Mouse (Mus musculus) liver (tissue): Measurements from ENCODE around the gene Ephb1.

ENCODE experiments used
- DNase-seq: peaks from one replicate; pipeline ENCODE4 v3.0.0-alpha.2; 2020; ENCODE audit warnings: mixed read lengths

Gene Ephb1

DNA sequence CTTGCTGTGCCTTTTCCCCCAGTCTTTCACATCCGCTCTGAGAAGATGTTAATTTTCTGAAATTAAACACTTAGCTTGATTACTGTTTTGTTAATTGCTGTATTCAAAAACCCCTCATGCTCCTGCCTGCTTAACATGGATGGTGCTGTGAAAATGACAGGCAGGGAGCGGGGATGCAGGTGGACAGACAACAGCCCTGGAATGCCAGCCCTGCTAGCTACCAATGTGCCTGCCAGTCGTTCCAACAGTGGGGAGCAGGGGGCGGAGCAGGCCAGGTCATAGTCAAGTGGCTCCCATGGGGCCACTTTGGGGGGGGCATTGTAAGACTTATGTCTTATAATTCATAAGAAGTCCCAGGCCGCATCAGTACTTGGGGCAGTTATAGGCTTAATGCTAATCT is 321.3 kb downstream of the Ephb1 start:
- no peak for DNase-seq

DNA sequence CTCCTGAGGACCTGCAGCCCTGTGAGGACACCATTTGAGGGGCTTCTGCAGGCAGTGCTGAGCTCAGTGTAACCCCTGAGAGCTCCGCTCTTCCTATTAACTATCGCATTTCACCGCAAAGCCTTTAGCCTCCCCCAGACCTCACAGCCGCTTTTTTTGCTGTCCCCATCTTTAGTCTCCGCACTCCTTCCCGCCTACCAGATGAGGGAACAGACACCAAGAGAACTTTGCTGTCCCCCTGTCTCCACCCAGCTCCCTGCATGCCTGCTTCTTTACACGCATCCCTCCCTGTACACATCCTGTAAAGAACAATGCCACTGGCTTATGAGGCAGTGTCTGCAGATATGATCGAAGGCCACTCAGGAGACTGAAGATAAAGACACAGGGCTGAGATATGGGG is 322.1 kb downstream of the Ephb1 start:
- no peak for DNase-seq

DNA sequence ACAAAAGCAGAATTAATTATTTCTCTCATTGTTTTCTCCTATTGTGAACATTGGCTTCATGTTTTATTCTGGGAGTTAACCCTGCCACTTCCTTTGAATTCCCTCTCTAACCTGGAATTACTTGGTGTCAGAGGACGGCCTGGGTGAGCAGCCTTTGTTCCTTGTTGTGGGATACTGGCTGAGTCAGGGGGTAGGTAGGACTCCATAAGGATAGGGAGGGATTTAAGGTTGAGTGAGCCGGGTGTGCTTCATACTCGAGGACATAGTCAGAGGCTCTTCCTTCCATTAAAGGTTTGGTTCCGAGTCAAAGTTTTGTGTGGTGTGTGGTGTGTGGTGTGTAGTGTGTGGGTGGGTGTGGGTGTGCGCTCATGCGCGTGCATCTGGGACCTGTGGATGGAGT is 324.8 kb downstream of the Ephb1 start:
- DNase-seq, result no peak

DNA sequence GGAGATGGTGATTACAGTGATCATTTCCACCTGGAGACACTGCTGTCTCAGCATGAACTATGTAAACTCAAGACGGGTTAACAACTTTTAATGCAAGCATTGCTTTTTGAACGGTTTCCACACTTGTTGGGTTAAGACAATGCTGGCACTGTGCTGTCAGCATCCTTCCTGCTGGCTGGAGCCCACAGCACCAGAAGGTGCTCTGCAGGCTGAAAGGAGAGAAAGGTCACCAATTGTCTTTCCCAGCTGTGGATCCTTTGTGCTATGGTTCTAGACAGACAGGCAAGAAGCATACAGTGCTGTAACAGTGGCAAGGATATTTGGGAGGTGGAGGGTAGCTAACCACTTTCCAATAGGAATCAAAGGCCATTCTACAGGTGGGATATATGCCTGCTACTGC is 328.4 kb downstream of the Ephb1 start:
- no peak for DNase-seq

DNA sequence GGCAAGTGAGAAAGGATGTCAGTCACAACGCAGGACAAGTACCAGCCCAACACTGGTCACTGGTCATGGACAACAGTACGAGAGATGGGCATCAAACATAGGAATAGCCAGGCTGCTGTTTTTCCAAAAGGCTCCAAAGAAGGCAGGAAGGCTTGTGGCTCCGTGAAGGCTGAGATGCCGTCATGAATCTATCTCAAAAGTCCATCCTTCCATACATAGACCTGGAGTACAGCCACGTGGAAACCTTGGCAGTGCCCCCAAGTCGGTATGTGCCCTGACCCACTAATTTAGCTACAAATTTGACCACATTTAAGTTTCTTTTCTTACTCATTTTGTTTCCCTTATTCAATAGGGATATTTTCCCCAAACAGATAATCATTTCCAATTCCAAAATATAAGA is 329.4 kb downstream of the Ephb1 start:
- no peak for DNase-seq

DNA sequence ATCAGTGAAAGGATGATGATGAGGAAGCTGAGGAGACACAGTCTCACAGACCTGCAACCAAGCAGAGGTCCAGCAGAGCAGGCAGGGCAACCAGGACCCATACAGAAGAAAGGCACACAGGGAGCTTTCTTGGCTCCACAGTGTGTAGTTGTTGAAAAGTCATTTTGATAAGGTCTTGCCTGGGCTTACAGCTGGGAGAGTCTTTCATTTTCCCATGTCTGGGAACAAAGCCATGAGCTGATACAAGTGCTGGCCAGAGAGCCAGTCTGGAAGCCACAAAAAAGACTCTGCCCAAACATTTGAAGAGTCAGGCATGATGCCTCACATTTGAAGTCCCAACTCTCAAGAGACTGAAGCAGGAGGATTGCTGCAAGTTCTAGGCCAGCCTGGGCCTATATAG is 339.0 kb downstream of the Ephb1 start:
- no peak for DNase-seq

DNA sequence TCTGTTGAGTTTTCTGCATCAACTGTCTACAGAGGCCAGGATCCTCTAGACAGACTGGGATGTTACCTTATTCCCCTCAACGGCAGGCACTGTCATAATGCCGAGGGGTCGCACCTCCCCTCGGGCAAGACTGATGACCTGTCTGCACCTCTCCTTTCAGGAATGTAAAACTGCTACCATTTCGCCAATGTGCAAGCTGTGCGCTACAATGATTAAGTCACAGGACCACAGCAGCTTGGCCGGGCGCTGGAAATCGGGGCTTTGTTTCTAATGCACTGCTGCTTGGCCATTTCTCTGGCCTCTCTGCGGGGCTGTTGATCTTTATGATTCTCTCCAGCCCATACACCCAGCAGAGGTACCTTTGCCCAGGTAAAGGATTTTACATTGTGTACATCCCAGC is 346.8 kb downstream of the Ephb1 start:
- DNase-seq, result no peak

DNA sequence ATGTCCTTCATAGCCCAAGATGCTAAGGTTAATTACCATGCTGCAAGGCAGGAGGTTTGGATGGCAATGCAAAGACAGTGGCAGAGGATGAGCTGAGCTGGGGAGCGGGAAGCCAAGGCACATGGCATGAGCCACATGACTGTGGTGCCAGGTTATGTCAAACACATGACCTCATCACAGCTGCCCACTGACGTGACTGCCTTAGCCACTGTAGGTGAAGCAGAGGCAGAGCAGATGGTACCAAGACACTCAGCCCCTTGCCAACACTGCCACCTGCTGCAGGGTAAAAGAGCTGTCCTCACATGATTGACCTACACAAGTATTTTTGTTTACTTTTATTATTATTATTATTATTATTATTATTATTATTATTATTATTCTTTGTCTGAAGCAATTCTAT is 348.0 kb downstream of the Ephb1 start:
- peak; percentile 63 for DNase-seq

DNA sequence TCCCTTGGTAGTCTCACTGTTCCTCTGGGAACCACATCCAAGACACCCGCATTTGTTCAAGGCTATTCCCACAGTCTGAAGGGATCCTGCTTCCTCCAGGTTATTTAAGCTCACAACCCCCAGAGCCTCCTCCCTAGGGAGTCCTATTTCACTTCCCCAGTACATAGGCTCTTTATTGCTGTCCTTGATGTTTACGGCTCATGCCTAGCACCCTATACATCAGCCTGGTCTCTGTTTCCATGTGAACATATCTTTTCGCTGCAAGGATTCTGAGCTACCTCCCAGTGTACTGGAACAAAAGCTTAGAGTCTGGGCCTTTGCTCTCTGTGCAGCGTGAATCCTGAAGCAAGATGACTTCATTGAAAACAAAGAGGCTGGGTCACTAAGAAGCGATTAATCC is 351.6 kb downstream of the Ephb1 start:
- no peak for DNase-seq

DNA sequence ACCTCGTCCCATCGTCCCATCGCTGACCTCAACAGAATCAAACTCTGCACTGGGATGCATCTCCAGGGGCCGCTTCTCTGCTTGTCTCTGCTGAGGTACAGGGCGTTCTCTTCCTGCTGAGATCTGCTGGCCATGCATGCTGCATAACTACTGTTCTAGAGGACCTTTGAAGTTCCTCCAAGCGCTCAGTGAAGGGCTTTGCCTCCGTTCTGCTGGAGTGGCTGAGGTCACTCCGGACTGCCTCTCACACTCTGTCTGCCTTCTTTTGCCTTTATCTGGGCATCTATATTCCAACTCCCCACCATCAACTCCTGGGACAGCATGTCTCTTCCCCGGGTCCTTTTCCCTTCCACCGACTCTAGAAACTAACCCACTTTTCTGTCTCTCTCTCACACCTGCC is 352.3 kb downstream of the Ephb1 start:
- no peak for DNase-seq

DNA sequence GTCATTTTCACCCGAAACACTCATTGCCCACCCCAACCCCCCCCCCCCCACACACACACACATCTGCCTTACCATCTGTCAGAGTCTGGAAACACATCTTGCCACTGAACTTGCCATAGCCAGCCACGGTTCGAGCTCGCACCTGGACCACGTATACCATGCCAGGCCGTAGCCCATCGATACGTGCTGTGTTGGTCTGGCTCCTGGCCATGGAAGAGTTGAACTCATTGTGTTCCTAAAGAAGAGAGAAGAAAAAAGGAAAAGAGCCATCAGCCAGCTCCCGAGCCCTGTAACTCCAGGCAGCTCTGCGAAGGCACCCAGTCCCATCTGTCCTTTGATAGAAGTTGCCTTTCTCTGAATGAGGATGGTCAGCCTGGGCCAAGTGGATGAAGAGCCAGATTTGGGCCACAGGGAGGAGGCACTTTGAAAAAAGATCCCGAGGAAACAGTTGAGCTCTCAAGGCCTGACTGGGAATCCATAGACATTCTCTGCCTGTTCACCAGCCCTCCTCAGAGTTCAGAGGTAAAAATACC is 352.8 kb downstream of the Ephb1 start:
- no peak for DNase-seq

DNA sequence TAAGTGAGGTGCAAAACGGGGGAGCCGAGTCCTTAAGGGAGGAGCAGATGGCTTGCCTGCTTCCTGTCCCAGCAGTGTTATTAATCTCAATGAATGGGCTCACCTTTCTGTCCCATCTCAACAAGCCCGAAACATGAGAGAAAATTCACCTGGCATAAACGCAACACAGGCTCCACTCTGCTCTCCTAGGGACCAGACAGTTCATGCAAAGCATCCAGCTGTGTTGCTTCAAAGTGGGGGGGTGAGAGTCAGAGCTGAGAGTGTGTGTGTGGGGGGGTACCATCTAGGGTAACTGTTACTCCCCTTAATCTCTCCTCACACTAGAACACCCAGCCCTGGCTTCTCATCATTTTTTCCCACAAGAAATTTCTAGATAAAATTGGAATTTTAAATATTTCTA is 354.8 kb downstream of the Ephb1 start:
- DNase-seq, result no peak

DNA sequence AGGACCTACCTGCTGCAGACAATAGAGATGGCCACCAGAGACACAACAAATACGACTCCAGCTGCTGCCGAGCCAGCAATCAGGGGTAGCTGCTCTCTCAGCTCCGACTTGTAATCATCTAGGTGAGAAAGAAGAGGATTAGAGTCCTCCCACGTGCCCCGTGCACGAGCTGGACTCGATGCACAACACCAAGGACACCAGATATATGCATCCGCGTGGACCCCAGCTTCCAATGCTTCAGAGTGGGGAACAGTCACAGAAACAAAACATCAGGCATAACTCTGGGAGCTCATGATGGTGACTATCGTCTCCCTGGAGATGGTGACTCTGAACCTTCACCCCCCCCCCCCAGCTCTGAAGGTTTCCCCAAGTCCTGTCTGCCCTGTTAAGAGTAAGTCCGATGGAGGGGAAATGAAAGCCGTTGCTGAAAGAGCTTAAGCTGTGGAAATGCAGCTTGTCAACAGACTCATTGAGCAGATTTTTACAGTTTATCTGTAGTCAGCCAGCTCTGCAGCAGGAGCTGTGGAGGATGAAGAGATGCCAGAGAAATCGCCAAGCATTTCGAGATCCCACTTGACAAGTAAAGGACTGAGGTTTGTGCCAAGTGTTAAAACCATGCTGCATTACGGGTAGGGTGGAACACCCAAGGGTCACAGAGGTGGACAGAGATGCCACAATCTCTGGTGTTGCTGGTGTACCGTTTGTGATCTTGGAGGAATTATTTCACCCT is 357.6 kb downstream of the Ephb1 start:
- DNase-seq, result no peak

DNA sequence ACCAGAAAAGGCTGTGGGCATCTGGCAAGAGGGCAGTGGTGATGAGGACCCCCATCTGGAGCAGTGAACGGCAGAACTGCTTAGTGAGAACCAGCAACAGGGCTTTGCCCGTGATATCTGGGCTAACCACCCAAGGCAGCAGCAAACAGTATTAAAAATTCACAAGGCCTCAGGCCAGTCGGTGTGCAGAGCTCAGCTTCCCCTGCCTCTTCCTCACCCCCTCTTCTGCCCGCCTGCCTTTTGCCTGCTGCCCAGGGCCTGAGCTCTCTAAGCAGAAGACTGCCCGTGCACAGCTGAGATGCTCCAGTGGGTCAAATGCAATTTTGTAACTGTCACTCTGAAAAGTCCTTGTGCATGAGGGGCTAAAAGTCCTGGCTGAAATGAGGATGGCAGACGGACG is 358.3 kb downstream of the Ephb1 start:
- DNase-seq, result no peak

DNA sequence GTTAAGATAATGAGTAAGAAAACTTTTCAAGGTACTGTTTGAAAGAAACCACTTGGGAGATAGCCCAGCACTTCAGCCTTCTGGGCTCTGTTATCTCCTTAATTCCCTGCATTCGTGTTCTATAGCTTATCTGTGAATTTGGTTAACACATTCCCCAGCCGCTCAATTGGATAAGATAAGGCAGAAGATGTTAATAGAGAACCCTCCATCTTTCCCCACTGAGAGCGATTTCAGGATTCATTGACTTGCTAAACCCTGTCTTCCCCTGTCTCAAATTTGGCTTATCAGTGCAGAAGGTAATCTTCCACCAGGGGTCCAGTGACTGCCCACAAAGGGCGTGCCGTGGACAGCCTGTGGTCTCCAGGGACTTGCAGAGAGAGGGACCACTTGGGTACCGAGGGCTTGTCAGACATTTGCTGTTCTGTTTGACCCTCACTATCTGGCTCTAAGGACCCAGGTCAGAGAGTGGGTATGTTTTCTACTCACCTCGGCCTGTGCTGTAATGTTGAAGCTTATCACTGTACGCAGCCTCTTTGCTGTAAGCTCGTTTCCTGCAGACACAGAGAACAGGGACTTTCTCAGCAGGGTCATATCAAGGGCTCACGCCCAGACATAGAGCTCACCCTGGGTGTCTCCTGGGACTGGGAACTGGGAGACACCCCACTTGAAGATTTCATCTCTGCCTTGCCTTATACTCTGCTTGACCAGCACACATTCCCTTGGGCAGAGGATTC is 358.9 kb downstream of the Ephb1 start:
- peak; percentile 76 for DNase-seq

DNA sequence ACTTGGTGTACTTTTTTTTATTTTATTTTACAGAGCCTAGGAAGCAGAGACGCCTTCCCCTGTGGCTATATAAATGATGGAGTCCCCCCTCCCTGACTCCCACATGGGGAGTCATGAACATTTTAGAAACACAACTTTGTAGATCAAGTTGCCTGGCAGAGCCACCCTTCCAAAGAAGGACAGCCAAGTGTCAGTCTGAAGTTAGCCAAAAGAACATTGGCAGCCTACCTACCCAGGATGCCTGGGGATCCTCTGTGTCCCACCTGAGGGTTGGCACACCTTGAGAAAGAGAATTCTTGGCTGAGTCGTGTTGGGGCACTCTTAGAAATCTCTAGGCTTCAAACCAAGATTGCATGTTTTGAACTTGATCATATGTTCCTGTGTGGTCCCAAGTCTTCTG is 360.4 kb downstream of the Ephb1 start:
- no peak for DNase-seq

DNA sequence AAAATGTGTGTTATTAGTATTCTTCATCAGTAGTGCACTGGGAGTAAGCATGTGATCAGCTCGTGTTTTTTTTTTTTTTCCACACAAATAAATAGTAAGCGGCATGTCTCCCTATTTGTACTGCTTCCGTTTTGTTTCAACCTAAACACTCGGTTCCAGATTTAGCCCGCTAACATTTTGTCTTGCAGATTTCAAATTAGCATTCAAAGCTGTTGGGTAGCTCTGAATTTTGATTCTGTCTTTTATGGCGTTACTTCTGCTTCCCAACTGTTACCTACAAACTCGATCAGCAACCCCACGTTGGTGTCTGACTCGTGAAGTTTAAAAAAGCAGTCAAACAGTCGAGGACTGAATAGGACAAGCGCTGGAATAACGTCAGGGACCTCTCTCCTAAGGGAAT is 363.7 kb downstream of the Ephb1 start:
- DNase-seq, result no peak

DNA sequence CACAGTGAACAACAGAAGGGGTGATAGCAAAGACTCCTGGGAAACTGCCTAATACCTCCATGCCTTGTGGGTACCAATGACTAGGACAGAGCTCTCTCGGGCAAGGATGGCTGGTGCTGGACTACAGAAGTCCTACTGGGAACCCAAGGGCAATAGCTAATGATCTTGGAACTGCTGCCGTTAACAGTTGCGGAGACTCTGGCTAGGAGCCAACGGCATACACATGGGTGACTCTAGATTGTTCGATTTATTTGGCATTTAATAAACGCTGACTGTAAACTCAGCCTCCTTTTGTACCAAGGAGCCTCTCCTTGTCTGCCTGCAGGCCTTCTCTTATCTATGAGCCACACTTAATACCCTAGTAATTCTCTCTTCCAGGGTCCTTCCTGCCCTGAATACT is 364.5 kb downstream of the Ephb1 start:
- DNase-seq, result no peak

DNA sequence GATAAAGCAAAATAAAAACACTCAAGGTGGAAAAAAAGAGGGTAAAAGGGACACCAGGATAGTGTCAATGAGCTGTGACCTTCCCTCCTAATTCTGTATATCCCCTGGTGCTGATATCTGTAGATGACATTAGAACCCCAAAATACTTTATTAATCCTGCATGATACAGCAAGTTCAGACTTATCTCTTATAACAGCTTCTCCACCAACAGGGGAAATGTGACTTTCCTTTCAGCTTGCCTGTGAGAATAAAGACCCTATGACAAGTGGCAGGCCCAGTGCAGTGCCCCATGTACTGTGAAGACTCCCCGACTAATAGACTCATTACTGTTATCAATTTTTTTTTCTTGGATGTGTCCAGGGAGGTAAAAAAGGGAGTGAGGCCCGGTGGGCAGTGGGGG is 367.6 kb downstream of the Ephb1 start:
- DNase-seq, result no peak

DNA sequence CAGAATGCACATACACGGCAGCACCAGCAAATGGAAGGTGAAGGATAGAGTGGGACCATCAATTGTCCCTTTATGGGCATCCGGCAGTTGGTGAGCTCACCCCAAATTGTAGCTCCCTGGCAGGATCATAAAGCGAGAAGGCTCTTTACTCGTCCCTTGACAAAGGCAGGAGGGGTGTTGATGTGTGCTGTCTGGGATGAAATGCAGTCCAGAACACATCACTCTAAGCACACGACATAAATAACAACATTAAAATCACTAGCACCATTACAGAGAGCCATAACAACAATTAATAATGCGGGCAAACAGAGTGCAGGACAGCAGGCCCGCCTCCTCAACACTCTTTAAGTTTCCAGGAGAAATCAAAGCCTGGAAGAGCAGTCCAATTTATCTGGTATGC is 372.1 kb downstream of the Ephb1 start:
- DNase-seq, result no peak

DNA sequence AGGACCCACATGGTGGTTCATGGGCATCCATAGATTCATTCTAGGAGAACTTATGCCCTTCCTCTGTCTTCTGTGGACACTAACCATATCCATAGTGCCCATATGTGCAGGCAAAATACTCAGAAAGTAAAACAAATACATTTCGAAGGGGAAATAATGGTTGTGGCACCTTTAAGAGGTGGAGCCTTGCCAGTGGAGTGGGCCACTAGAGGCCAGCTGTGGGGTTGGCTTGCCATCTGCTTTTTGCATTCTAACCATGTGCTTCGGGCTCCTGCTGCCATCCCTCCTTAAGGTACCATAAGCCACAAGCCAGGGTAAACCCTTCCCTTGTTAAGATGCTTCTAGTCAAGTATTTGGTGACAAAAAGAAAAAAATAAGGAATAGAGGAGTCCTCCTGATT is 373.3 kb downstream of the Ephb1 start:
- DNase-seq, result no peak

DNA sequence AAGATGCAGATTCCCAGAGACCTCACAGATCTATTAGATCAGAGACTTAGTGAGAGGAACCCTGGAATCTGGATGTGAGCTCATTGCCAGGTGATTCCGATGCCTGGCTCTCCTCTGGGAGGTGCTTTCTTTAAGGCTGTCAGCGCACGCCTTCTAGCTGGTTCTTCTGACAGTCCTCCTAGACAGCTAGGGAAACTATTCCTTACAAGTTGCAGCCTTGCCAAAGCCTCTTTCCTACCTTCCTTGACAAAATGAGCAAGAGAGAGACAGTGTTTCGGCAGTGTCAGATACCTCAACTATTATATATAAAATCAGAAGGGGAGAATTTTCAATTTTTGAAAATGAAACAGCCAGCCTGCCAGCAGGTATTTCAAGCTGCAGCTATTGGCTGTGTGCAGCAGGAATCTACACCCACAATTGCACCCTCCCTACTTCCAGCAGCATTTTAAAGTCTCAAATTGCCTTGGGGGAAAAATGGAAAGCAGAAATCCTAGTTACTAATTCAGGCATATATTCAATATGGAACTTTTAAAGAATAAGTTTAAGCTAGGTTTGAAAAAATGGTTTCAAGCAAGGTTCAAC is 377.5 kb downstream of the Ephb1 start:
- DNase-seq, result no peak

DNA sequence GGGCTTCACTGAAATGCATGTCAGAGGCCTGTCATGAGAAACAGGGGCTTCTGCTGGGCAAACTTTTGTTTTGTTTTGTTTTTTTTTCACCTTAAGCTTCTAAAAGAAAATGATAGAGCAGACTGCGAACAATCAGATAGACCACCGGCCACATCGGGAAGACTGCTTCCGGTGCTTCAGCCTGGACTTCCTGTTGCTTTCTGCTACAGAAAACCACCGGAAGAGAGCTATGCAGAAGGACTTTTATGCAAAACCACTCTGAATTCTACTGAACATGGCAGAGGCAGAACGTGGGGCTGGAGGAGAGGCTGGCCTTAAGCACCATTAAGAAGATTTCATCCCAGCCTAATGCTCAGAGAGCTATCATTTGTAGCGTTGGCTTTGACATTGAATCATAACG is 382.2 kb downstream of the Ephb1 start:
- DNase-seq, result no peak

DNA sequence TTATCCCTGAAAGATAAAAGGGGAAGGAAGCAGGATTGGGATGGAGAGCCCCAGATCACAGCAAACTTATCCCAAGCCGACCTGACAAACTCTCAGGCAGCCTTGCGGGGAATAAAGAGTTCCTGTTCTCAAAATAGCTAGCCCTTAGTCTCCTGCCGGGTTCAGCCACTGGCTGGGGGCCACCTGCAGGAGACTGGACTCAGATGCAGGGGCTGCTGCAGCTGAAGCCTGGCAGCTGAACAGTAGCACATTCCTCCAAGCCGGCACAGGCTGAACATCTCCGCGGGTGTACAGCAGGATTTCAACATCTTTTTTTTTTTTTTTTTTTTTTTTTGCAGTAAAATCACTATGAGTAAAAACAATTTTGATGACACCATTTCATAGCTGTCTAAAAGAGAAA is 382.7 kb downstream of the Ephb1 start:
- no peak for DNase-seq
